Mouse (Mus musculus) liver, postnatal 0 days (tissue): ENCODE data around the gene Filip1l. TPM values are rescaled to one million over a fixed set of nuclear protein-coding genes. Genes with fewer than 3 reads are reported as not detected.

ENCODE experiments used
- ATAC-seq: fragments of 200-750 bp; cut with Nextera tagmentation; 2 replicates; pipeline ENCODE4 v1.8.0; 2017; ENCODE audit warnings: mild to moderate bottlenecking, moderate library complexity
- DNase-seq: peaks from one replicate; pipeline ENCODE4 v3.0.0-alpha.2; 2016
- H3K27ac ChIP-seq: fragments of 300-500 bp; sonication (generic); 2 replicates; pipeline ENCODE4 v1.5.1; 2014; ENCODE audit warnings: antibody characterized with exemption, moderate library complexity, mild to moderate bottlenecking, low read depth
- H3K27me3 ChIP-seq: fragments of 300-500 bp; sonication (generic); 2 replicates; pipeline ENCODE4 v1.6.1; 2014; ENCODE audit warnings: low read length, control low read depth, mixed read lengths; ENCODE audit not compliant: insufficient read depth
- H3K36me3 ChIP-seq: fragments of 300-500 bp; sonication (generic); replicated peaks from 2 replicates; pipeline ENCODE4 v1.6.1; 2014; ENCODE audit warnings: mild to moderate bottlenecking, control low read depth, low read length, moderate library complexity, mixed read lengths; ENCODE audit not compliant: insufficient read depth
- H3K4me1 ChIP-seq: fragments of 300-500 bp; sonication (generic); 2 replicates; pipeline ENCODE4 v1.6.1; 2014; ENCODE audit warnings: antibody characterized with exemption, mild to moderate bottlenecking, control low read depth; ENCODE audit not compliant: insufficient read depth
- H3K4me2 ChIP-seq: fragments of 300-500 bp; sonication (generic); 2 replicates; pipeline ENCODE4 v1.6.1; 2014; ENCODE audit warnings: low read depth, mild to moderate bottlenecking, low read length, moderate library complexity, mixed read lengths
- H3K4me3 ChIP-seq: fragments of 300-500 bp; sonication (generic); 2 replicates; pipeline ENCODE4 v1.5.1; 2014; ENCODE audit warnings: low read depth, low read length
- H3K9ac ChIP-seq: fragments of 300-500 bp; sonication (generic); replicated peaks from 2 replicates; pipeline ENCODE4 v1.6.1; 2014; ENCODE audit warnings: mild to moderate bottlenecking, moderate library complexity
- H3K9me3 ChIP-seq: fragments of 300-500 bp; sonication (generic); 2 replicates; pipeline ENCODE4 v1.6.1; 2016; ENCODE audit warnings: mild to moderate bottlenecking, control low read depth, low read length, mixed read lengths
- CTCF ChIP-seq: sonication (generic); IDR thresholded peaks from 2 replicates; pipeline ENCODE4 v1.5.1; 2016; ENCODE audit warnings: antibody characterized with exemption, low read depth
- EP300 ChIP-seq: IDR thresholded peaks from 2 replicates; pipeline ENCODE4 v1.6.1; 2016; ENCODE audit warnings: antibody characterized with exemption, low read depth, mild to moderate bottlenecking
- WGBS: fragments of 180-500 bp; shearing (Covaris S2); extraction: QIAGEN DNeasy Blood & Tissue Kit; methylation state at CpG from one replicate; pipeline ENCODE4 v1.1.7; 2014; ENCODE audit not compliant: insufficient replicate concordance; 5-methylcytosine and 5-hydroxymethylcytosine counted together
- polyA plus RNA-seq: library from polyadenylated mRNA; unstranded; fragments of >200 nt; fragmentation: Nextera tagmentation; extraction: Ambion mirVana; gene quantifications from 2 replicates; pipeline ENCODE4 v1.2.1, GENCODE M21; 2015

Filip1l gene
- polyA plus RNA-seq, 1 experiment from 2014 or later, result 6.2 TPM

DNA sequence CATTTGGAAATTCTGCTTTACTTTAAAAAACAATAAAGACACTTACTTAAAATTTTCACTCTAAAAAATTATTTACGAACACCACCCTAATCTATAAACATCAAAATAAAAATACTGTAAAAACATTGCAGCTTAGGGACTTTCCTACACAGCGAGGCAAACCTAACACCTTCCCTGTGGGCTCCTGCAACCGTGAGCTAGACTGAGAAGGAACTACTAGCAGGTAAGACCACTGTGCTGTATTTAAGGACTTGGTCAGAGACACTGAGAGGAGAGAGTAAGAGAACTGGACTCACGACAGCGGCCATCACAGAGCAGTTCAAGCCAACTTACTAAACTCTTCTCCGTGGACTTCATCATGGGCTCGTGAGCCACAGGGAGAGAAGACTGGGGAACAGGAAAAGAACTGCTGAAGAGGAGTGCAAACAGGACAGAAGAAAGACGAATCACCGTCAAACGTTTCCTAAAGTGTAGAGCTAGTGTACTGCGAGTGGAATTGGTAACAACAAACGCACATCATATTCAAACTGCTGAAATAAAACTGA is 117.5 kb downstream of the Filip1l start:
- TF ChIP-seq EP300 (no peak), CTCF (no peak)
- 70% methylated on average over 12 of the region's 12 CpGs for WGBS
- H3K9me3 ChIP-seq, result no peaks in the 10 kb centered on the region
- DNase-seq, result no peak
- no peak overlapping the region for H3K4me2 ChIP-seq
- no peaks in the 10 kb centered on the region for H3K27me3 ChIP-seq
- no peak overlapping the region for H3K4me3 ChIP-seq
- no peak for ATAC-seq
- H3K36me3 ChIP-seq, result no peaks in the 10 kb centered on the region
- H3K9ac ChIP-seq, result no peak overlapping the region
- H3K4me1 ChIP-seq, result no peaks in the 10 kb centered on the region; the same call in 1 of the 2 replicates
- no peak overlapping the region; the same call in 1 of the 2 replicates for H3K27ac ChIP-seq

DNA sequence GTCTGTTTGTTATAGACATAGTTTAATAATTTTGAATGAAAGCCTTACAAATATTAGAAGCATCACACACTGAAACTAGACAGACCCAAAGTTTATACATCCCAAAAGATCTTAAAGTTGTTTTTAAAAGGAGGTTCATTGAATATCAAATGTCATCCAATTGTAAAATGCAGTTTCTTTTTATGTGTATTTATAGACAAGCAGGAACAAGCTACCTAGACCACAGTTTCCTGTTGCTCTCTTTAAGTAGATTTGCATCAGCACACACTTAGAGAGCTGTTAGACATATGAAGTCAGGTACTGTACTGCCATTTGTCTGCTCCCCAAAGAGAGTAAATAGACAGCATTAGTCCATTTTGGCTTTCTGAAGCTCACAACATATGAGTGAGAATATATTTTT is 118.2 kb downstream of the Filip1l start:
- Histone ChIP-seq H3K4me3 (no peak overlapping the region), H3K27ac (no peak overlapping the region), H3K4me1 (no peaks in the 10 kb centered on the region; the same call in 1 of the 2 replicates), H3K9me3 (no peaks in the 10 kb centered on the region), H3K36me3 (no peaks in the 10 kb centered on the region), H3K9ac (no peak overlapping the region), H3K27me3 (no peaks in the 10 kb centered on the region), H3K4me2 (no peak overlapping the region)
- ATAC-seq (no peak), DNase-seq (no peak)
- no peak for TF ChIP-seq CTCF
- TF ChIP-seq EP300, result no peak

DNA sequence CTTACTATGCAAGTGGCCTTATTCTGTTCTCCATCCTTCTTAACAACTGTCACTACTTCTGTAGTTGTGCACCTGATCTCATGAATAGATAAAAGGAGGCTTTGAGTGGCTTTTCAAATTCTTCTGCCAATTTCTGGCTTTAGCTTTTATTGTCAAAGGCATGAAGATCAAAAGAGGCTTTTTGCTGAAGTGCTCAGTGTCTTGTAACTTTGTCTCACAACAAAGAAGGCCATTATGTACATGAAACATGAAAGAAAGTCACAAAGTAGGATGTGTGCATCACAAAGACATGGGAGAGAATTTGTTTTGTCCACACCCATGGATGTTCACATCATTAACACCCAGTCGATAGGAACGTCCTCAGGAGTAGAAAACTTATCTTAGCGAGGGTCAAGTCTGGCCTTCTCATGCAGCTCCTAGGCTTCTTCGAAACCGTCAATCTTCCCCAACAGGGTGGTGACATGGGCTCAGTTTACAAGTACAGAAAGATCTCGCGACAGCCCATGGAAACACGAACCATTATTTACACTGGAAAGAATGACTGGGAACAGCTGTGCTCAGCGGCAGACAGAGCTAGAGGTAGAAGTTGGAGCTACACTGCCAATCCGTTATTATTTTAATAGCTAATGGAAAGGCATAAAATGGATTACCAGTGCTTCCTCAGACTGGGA is 120.7 kb downstream of the Filip1l start:
- H3K4me1 ChIP-seq, result no peaks in the 10 kb centered on the region; the same call in 1 of the 2 replicates
- H3K27me3 ChIP-seq, result no peaks in the 10 kb centered on the region
- no peak for TF ChIP-seq EP300
- no peak for TF ChIP-seq CTCF
- no peak overlapping the region for H3K4me2 ChIP-seq
- no peaks in the 10 kb centered on the region for H3K36me3 ChIP-seq
- 74% methylated on average over 10 of the region's 10 CpGs for WGBS
- H3K9ac ChIP-seq, result no peak overlapping the region
- no peak overlapping the region for H3K27ac ChIP-seq
- H3K9me3 ChIP-seq, result no peaks in the 10 kb centered on the region; the same call in 1 of the 2 replicates
- no peak for ATAC-seq
- H3K4me3 ChIP-seq, result no peak overlapping the region
- no peak for DNase-seq

DNA sequence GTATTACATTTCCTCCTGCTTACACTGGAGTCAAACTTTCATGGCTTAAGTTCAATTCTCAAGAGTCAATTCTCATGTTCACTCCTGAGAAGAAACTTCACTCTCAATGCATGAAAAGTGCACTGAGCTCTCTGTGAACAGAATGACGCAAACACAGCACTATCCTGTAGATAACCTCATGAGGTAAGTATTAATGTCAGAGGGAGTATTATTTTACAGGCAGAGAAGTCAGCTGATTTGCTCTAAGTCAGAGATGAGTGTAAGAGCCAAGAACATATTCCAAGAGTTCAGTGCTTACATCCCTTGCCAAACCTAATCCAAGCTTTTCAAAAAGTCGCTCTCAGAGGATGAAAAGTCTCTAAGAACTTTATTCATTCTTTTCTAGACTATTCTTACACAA is 125.6 kb downstream of the Filip1l start:
- no peak for ATAC-seq
- H3K36me3 ChIP-seq, result no peaks in the 10 kb centered on the region

GRCm38 (mm10) chr16:57479776-57480175 is 126.9 kb downstream of the Filip1l start:
- Histone ChIP-seq H3K27me3 (no peaks in the 10 kb centered on the region), H3K9ac (no peak overlapping the region), H3K9me3 (no peaks in the 10 kb centered on the region; the same call in 1 of the 2 replicates), H3K4me1 (no peaks in the 10 kb centered on the region; the same call in 1 of the 2 replicates), H3K4me3 (no peak overlapping the region), H3K27ac (no peak overlapping the region), H3K4me2 (no peak overlapping the region), H3K36me3 (no peaks in the 10 kb centered on the region)
- DNase-seq (no peak), ATAC-seq (no peak)
- no peak for TF ChIP-seq CTCF
- no peak for TF ChIP-seq EP300
- WGBS, result 57% methylated on average over 5 of the region's 5 CpGs

More for the DNA sequence above, 125.6 kb downstream of the Filip1l start:
- DNase-seq, result no peak
- no peak overlapping the region for H3K27ac ChIP-seq
- TF ChIP-seq EP300 (no peak), CTCF (no peak)
- H3K9ac ChIP-seq, result no peak overlapping the region
- H3K4me1 ChIP-seq, result no peaks in the 10 kb centered on the region; the same call in 1 of the 2 replicates
- H3K9me3 ChIP-seq, result no peaks in the 10 kb centered on the region; the same call in 1 of the 2 replicates
- no peak overlapping the region for H3K4me2 ChIP-seq
- no peaks in the 10 kb centered on the region for H3K27me3 ChIP-seq
- WGBS, result 84% methylated on average over 2 of the region's 2 CpGs
- no peak overlapping the region for H3K4me3 ChIP-seq

DNA sequence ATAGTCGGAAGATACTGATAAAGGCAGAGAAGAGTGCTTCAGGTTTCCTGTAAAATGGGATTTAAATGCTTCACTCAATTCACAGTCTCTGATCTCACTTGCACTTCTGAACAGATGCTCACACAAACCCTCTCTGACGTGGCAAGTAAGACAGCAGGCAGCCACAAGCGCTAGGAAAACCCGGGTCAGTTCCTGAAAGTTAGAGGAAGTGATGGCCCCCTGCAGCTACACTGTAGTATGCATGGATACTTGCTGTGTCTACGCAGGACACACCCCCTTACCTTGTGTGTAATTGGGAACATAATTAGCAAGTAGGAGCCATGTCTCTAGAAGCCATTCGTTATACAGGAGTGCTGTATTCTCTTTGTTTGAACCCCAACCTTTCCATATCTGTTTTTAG is 129.4 kb downstream of the Filip1l start:
- Histone ChIP-seq H3K9me3 (no peaks in the 10 kb centered on the region), H3K27ac (no peak overlapping the region), H3K4me1 (no peaks in the 10 kb centered on the region; the same call in 1 of the 2 replicates), H3K36me3 (no peaks in the 10 kb centered on the region), H3K4me3 (no peak overlapping the region), H3K9ac (no peak overlapping the region), H3K27me3 (no peaks in the 10 kb centered on the region), H3K4me2 (no peak overlapping the region)
- WGBS, result 41% methylated on average over 6 of the region's 6 CpGs
- no peak for TF ChIP-seq EP300
- no peak for TF ChIP-seq CTCF
- DNase-seq, result no peak
- ATAC-seq, result no peak
